Mouse (Mus musculus): ENCODE data around the gene Fam107b. TPM values are rescaled to one million over a fixed set of nuclear protein-coding genes. Genes with fewer than 3 reads are reported as not detected.

Fam107b gene
- polyA plus RNA-seq, 1 experiment = 0.32 TPM

DNA sequence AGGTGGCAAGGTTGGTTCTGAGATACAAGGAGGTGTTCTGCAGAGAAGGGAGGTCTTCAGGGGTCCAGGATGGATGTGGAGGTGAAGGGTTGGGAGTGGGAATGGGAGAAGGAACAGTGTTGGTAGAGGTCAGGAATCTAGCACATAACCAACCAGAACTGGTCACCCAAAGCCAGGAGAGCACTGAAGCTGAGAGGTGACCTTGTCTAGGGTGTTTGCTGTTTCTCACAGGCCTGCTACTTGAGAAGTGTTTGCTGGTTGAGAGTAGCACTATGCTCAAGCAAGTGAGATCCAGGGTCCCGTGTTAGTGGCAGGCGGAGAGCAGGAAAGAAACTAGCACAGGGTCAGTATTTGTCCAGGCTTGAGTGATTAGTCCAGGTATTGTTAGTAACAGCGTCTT is 159.3 kb downstream of the Fam107b start:
- no peak for TF ChIP-seq GATA1 (IDR thresholded peaks at IDR 0.05; ENCODE audit: low read length)

DNA sequence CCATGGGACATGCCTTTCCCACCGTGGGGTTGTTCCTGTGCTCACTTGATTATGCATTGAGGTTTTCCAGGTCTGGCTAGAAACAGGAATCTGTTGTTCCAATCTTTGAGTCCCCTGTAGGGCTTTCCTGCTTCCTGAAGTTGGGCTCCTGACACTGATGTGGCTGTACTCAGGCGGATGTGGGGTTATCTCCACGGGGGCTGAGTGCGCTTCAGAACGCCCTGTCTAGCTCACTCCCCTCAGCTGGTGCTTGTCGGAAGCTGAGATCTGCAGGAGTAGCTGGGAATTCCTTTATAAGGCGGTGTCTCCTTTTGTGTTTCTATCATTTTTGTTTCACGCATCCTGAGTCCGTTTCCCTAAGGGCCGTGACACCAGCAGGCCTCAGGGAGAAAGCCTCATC is 160.5 kb downstream of the Fam107b start:
- TF ChIP-seq GATA1 (IDR thresholded peaks at IDR 0.05; ENCODE audit: low read length) = no peak

DNA sequence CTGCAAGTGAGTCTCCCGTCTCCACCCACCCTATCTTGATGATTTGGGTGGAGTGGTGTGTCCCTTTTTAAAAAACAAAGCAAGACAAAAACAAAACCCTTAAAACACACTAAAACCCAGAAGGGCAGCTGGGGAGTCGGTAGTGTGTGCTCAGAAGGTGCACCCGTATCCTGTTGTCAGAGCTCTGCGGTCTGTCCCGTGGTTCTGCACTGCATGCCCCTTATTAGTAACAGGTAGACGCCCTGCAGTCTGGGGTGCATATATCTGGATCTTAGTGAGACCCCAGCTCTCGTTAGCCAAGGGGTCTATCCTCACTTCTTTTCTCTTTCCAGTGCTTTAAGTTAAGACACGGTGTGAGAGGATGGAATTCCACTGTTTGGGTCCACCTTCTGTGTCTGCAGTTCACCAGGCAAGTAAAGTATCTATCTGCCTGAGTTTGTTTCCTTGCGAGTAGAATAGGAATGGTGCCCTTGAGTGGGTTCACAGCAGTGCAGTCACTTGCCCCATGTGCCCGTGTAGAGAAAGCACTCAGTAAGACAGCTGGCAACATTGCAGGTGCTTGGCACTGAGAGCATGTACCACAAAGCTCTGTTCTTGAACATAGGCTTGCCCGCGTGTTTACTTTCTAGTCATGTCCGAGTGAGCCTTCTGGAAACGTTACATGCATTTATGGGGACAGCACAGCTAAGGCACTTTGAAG is 161.2 kb downstream of the Fam107b start:
- TF ChIP-seq GATA1 (IDR thresholded peaks at IDR 0.05; ENCODE audit: low read length) = no peak

DNA sequence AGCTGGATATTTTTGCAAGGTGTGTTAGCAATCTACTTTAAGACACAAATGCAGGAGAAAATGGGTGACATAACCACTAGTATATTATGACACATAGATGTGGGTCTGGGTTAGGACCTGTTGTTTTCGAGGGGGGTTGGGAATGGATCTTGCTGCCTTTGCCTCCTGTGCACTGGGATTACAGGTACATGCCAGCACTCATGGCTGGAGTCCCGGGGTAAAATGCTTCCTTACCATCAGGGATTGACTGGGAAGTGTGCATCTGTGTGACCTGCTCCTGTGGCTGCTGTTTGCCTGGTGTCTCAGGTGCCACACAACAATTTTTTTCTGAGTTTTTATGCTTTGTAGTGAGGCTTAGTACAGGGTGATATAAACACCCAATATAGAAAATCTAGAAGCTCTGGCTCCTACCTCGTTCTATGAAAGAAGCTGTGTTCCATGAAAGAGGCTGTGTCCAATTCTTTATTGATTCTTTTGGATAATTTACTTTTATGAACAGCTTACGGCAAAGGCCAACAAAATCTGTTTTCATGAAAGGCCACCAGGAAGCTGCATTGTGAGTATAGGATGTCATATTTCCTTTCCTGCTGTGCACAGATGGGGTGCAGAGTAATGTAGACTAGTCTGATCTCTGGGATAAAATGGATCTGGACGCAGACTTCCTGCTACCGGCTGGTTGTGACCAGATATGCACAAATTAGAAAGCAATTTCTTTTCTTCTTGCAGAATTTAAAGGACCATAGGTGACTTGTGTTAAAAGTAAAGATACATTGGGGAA is 167.8 kb downstream of the Fam107b start:
- no peak for TF ChIP-seq GATA1 (IDR thresholded peaks at IDR 0.05; ENCODE audit: low read length)

DNA sequence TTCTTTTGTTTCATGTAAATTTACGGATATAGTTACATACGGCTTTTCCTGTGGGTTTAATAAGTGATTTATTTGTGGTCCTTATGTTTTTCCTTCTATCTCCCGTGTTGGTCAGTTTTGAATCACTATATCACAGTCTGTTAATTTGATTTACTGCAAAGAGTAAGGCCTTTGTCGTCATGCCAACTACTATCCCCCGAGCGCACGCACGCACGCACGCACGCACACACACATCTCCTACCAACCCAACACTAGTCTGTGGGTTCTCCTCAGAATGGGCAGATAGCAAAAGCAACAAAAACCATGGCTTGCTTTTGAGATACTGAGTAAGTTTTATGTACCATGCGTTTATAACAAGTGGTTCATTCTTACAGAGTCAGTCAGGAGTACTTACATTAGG is 168.4 kb downstream of the Fam107b start:
- no peak for TF ChIP-seq GATA1 (IDR thresholded peaks at IDR 0.05; ENCODE audit: low read length)

DNA sequence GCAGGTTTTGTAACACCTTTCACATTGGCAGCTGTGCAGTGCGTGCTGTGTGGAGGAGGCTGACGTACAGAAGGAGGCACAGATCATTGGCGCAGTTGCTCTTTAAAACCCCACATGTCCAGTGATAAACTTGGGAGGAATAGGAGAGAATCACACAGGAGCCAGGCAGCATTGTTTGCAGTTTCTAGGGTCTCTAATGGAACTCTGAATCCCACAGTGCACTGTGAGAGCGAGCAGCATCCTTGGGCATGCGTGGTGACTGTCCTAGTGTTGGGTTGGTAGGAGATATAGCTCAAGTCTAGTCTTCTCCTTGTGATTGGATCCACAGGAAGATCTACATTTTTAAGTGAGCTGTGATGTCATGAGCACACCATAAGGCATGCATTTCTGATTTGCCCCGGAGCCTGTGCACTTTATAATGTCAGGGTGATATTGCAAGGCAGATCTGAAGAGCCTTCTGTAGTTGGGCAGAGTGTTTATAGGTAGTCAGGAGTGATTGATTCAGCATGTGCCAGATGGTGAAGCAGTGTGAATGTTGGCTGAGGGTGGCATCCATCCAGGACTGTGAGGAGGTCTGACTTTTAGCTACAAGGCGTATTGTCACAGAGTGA is 169.2 kb downstream of the Fam107b start:
- no peak for TF ChIP-seq GATA1 (IDR thresholded peaks at IDR 0.05; ENCODE audit: low read length)

DNA sequence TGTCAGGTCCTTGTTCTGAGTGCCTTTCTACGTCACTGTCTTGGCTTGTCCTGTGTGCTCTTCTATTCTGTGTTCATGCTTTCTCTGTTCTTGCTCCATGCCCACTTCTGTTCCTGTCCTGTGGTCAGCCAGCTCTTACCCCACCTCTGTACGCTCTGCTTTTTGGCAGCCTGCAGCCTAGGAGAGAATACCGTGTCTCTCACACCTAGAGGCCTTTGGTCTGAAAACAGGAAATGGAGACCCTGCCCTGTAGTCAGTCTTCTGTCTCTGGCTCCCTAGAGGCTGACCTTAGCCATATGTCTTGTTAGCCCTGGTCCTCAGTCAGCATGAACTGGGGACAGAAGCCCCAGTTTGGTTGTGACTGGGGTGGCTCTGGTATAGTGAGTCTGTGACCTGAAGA is 170.0 kb downstream of the Fam107b start:
- TF ChIP-seq GATA1 (IDR thresholded peaks at IDR 0.05; ENCODE audit: low read length) = no peak

DNA sequence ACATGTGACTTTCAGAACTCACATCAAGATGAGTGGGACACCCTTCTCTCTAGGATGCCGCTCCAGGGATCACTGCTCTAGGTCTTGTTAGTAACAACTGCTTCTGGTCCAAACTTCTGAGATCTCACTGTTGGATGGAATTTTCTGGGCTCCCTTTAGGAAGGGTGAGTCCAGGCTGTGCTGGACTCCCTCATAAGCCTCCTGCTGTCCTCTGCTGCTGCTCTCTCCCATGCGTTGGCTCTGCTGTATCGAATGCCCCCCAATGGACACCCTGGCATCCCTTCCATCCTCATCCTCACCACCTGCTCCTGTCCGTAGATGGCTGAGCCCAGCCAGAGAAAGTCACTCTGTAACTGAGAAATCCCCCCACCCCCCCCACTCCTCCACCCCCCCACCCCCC is 170.4 kb downstream of the Fam107b start:
- no peak for TF ChIP-seq GATA1 (IDR thresholded peaks at IDR 0.05; ENCODE audit: low read length)

DNA sequence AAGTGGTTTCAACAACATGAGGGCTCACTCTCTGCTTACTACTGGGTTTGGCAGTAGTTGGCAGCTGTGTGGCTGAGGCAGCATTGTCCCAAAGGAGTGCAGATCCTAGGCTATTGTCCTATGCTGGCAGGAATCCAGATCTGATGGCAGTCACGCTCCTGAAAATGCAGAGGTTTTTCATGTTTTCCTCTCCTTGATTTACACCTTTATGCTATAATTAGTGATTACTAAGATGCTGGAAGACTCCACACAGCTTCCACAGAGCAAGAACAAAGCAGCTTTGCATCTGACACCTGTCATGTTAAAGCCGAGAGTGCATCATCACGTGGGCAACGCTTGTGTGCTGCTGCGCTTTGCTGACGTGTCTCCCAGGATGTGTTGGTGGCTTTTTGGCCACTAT is 172.2 kb downstream of the Fam107b start:
- TF ChIP-seq GATA1 (IDR thresholded peaks at IDR 0.05; ENCODE audit: low read length) = no peak

DNA sequence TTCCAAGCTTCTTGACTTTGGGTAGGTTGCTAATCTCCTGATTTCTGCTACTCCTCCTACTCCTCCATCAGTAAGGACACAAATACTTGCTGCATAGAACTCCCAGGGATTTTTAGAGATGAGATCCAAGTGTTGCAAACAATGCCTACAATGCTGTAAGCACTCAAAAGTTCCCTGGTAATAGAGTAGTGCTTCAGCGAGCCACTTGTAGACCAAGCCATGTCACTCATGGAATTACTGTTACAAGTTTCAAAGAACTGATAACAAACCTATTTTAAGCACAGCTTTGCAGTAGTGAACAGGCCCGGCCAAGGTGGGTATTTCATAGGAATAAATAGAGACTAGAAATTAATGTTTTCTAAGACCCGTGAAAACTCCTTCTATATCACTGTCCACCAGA is 174.8 kb downstream of the Fam107b start:
- TF ChIP-seq GATA1 (IDR thresholded peaks at IDR 0.05; ENCODE audit: low read length) = no peak

DNA sequence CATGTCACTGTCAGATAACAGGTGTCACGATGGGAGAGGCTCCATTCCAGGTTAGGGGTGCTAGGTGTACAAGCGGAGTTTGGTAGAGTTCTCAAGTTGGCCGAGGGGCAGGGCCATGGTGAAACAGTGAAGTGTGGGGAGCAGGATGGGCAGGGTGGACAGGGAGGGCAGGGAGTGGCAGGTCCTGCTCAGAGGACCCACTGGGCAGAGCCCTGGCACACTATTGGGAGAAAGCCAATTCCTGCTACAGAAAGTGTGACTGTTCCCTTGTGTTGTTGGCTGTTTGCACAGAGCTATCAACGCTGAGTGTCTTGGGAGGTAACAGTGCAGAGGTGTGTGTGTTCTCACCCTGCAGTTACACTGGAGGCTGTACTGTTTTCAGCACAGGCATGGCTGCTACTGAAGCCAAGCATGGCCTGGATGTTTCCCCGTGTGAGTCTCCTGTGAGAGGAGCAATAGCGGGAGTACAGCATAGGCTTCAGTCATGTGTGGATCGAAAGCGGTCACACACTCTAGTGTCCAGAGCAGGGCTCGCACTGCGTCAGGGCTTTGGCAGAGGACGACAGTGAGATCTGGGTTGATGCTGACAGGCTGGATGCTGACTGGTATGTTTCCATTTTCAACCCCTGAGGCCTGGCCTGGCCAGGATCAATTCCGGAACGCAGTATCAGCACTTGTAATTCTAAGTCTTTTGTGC is 175.8 kb downstream of the Fam107b start:
- TF ChIP-seq GATA1 (IDR thresholded peaks at IDR 0.05; ENCODE audit: low read length) = no peak

DNA sequence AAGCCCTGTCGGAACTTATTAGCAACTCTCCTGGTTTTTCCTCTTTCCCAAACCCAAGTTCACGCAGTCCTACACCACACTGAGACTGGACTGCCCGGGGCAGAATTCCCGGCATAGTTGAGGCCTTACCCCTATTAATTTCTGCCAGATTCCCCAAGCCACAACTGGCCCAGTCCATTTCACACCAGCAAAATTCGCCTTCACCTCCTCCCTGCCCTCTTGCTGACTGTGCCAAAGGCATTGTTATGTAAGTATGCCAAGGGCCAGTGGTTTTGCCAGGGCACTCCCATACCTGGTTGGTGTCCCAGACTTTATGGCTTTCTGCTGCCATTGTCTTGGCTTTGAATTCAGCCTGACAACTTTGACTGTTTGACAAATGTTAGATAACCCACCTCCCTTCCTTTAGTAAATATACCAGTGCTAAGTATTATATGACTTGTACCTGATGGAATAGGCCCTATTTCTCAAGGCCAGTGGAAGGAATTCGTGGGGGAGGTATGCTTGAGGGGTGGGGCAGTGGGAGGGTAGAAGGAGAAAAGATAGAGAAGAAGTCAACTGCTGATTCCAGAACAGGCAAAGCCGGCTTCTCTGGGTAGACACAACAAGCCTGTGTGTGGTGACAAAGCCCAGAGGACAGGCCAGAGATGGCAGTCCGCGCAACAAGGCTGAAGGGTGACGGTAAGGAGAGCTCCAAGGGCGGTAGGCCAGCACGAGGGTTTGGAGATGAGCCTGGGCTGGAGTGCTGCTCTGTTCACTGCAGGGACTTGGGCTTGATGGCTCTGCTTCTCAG is 178.6 kb downstream of the Fam107b start:
- TF ChIP-seq GATA1 (IDR thresholded peaks at IDR 0.05; ENCODE audit: low read length) = no peak

DNA sequence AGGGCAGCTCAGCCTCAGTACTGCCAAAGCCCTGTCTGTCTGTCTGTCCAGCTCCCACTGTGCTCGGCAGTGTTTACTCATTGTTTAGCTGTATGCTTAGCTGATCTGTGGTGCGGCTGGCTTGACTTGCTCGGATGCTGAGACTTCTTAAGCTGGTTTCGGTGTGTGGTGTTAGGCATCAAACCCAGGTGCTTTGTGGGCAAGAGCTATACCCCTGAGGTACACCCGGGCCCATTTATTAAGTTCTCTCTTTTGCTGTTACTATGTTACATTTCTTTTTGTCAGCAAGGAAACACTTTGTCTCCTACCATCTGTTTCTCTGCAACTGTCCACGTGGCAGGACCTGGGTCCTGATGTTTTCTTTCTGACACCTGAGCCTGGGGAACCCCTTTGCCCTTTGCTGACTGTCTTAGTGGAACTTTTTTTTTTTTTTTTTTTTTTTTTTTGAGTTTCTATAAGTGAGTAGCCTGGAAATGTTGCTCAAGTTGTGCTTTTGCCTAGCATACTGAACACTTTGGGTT is 179.3 kb downstream of the Fam107b start:
- no peak for TF ChIP-seq GATA1 (IDR thresholded peaks at IDR 0.05; ENCODE audit: low read length)

DNA sequence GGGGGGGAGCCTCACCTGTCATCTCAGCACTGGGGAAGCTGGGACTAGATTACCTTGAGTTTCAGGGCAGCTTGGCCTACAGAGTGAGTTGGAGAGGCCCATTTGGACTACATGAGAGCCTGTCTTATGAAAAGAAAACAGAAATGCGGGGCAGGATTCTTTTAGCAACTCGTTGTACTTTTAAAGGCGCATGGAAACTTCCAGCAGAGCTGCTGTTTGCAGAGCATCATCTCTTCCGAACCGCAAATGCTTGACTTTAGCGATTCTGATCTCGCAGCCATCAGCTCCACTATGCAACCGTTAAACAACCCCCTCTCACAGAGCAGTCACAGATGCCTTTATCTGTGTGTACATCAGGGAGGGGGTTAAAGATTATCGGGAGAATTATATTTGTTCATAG is 179.8 kb downstream of the Fam107b start:
- no peak for TF ChIP-seq GATA1 (IDR thresholded peaks at IDR 0.05; ENCODE audit: low read length)

DNA sequence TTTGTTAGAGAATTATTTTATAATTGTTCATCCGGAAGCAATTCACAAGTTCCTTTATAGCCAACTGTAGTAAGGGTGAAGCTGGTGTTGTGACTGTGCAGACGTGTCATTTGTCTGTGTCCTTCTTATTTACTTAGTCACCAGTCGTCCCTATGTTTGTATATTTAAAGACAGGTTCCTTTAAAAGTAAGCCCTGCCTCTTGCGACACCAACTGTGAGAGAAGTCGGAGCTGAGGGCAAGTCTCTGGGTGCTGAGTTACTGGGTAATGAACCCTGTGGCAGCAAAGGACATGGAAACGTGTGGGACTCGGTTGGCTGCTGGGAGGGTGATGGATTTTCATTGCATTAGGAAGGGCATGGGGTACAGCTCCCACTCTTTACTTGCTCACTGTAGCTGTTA is 182.1 kb downstream of the Fam107b start:
- TF ChIP-seq GATA1 (IDR thresholded peaks at IDR 0.05; ENCODE audit: low read length) = no peak

All from G1E-ER4 (cell line).